Mouse (Mus musculus) forebrain, embryonic 12.5 days (tissue): ENCODE measurements around the gene Patj. TPM values are rescaled to one million over a fixed set of nuclear protein-coding genes. Genes with fewer than 3 reads are reported as not detected.

ENCODE experiments used
- ATAC-seq: fragments of 200-750 bp; cut with Nextera tagmentation; 2 replicates; pipeline ENCODE4 v1.8.0; 2017; ENCODE audit warnings: moderate TSS enrichment; ENCODE audit not compliant: low FRiP score
- H3K27ac ChIP-seq: fragments of 300-500 bp; sonication (generic); 2 replicates; pipeline ENCODE4 v1.5.1; 2016; ENCODE audit warnings: mild to moderate bottlenecking
- H3K27me3 ChIP-seq: fragments of 300-500 bp; sonication (generic); 2 replicates; pipeline ENCODE4 v1.6.1; 2016; ENCODE audit warnings: mild to moderate bottlenecking
- H3K36me3 ChIP-seq: fragments of 300-500 bp; sonication (generic); replicated peaks from 2 replicates; pipeline ENCODE4 v1.6.1; 2016; ENCODE audit warnings: mild to moderate bottlenecking
- H3K4me1 ChIP-seq: fragments of 300-500 bp; sonication (generic); 2 replicates; pipeline ENCODE4 v1.6.1; 2016
- H3K4me2 ChIP-seq: fragments of 300-500 bp; sonication (generic); 2 replicates; pipeline ENCODE4 v1.6.1; 2016; ENCODE audit warnings: mild to moderate bottlenecking, moderate library complexity
- H3K4me3 ChIP-seq: fragments of 300-500 bp; sonication (generic); replicated peaks from 2 replicates; pipeline ENCODE4 v1.5.1; 2016; ENCODE audit warnings: mild to moderate bottlenecking
- H3K9ac ChIP-seq: fragments of 300-500 bp; sonication (generic); 2 replicates; pipeline ENCODE4 v1.6.1; 2016; ENCODE audit warnings: mild to moderate bottlenecking
- H3K9me3 ChIP-seq: fragments of 300-500 bp; sonication (generic); 2 replicates; pipeline ENCODE4 v1.6.1; 2016
- WGBS: fragments of 180-500 bp; shearing (Covaris S2); methylation state at CpG from one replicate; pipeline ENCODE4 v1.1.7; 2016; 5-methylcytosine and 5-hydroxymethylcytosine counted together
- polyA plus RNA-seq: library from polyadenylated mRNA; unstranded; fragments of >200 nt; fragmentation: Nextera tagmentation; extraction: Ambion mirVana; gene quantifications from 2 replicates; pipeline ENCODE4 v1.2.1, GENCODE M21; 2016

Gene Patj
- polyA plus RNA-seq, 1 experiment from 2014 or later = 12.9 TPM

DNA sequence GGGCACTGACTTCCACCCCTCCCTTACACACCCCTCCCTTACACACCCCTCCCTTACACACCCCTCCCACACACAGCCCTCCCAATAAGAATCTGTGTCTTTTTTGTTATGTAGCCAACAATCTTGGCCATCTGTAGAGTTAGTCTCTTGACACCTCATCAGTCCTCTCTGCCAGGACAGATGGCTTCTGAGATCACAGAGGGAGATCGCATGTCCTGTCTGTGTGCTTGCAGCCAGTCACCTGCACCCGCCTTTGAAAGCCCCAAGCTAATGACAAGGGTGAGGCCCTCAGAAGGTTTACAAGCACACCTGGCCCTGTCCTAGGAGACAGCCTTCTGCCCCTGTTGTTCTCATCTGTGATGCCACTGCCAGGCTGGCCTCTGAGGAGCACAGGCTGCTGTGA is 258.8 kb downstream of the Patj start:
- no peaks in the 10 kb centered on the region for H3K36me3 ChIP-seq
- H3K27ac ChIP-seq = no peak overlapping the region
- no peak for ATAC-seq
- H3K4me3 ChIP-seq = no peak overlapping the region
- H3K9ac ChIP-seq = no peak overlapping the region
- no peaks in the 10 kb centered on the region for H3K9me3 ChIP-seq
- H3K4me1 ChIP-seq = no peaks in the 10 kb centered on the region
- 74% methylated on average over 2 of the region's 2 CpGs for WGBS
- no peak overlapping the region for H3K4me2 ChIP-seq
- no peaks in the 10 kb centered on the region for H3K27me3 ChIP-seq

DNA sequence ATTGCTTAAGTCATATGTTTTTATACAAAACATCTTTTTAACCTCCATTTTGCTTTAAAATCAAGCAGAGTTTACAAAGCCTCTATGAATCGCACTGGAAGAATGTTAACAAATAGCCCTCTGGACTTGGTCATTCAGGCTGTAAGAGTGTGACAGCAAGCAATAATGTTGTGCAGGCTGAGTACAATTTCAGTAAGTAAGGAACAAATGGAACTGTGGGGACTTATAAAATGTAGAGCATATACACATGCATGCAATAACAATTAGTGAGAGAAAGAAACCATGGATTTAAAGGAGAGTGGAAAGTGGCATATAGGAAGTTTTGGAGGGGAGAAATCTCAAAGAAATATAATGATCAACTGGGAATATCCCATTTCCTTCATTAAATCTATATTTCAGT is 261.2 kb downstream of the Patj start:
- H3K27me3 ChIP-seq = no peaks in the 10 kb centered on the region
- ATAC-seq = no peak
- WGBS = 88% methylated on average over 1 of the region's 1 CpGs

DNA sequence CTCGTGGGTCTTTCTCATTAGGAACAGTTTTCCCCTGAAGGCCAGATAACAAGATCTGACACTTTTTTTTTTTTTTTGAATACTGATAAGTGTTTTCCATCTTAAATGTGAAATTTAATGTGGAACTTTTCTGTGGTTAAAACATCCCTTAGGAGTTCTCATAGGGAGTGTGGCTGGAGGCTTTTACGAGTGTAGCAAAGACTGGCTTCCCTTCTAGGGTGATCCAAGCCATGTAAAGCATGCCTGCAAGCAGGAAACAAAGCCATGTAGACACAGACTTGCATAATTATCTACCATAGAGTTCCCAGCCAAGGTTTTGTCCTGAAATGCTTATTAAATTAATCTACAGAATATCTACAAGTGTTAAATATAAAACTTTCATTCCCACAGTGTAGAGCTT is 263.4 kb downstream of the Patj start:
- Histone ChIP-seq H3K4me3 (no peak overlapping the region), H3K9ac (no peak overlapping the region), H3K9me3 (peaks cover 11% of the 10 kb centered on the region), H3K36me3 (peaks cover 5% of the 10 kb centered on the region; the same call in 1 of the 2 replicates), H3K4me1 (no peaks in the 10 kb centered on the region), H3K4me2 (no peak overlapping the region), H3K27me3 (no peaks in the 10 kb centered on the region), H3K27ac (no peak overlapping the region)
- no peak for ATAC-seq
- WGBS = 83% methylated on average over 2 of the region's 2 CpGs

More for the DNA sequence above, 261.2 kb downstream of the Patj start:
- no peaks in the 10 kb centered on the region for H3K9me3 ChIP-seq
- no peak overlapping the region for H3K4me2 ChIP-seq
- H3K4me1 ChIP-seq = no peaks in the 10 kb centered on the region
- H3K36me3 ChIP-seq = no peaks in the 10 kb centered on the region
- H3K4me3 ChIP-seq = no peak overlapping the region
- no peak overlapping the region for H3K27ac ChIP-seq
- H3K9ac ChIP-seq = no peak overlapping the region

DNA sequence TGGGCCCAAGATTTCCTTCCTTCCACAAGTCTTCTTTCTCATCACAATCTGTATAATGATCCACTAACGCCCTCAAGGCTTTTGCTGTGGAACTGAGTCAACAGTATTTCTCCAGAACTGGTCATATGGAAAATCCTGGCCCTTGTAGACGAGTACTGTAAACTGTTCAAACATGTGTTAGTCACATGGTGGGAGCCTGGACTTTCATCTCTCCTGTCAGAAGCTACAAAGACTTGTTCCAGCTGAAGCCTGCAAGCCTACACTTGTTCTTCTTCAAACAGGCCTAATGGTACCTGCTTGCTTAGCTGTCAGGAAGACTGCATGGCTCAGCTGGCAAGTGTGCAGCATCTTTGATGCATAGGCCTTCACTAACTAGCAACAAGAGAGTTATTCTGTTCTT is 264.9 kb downstream of the Patj start:
- H3K27me3 ChIP-seq = no peaks in the 10 kb centered on the region
- H3K9ac ChIP-seq = no peak overlapping the region
- H3K4me1 ChIP-seq = no peaks in the 10 kb centered on the region
- peaks cover 5% of the 10 kb centered on the region; the same call in 1 of the 2 replicates for H3K36me3 ChIP-seq
- no peak overlapping the region for H3K4me3 ChIP-seq
- WGBS = 80% methylated on average over 2 of the region's 2 CpGs
- H3K4me2 ChIP-seq = no peak overlapping the region
- ATAC-seq = no peak
- H3K27ac ChIP-seq = no peak overlapping the region
- H3K9me3 ChIP-seq = peaks cover 14% of the 10 kb centered on the region

DNA sequence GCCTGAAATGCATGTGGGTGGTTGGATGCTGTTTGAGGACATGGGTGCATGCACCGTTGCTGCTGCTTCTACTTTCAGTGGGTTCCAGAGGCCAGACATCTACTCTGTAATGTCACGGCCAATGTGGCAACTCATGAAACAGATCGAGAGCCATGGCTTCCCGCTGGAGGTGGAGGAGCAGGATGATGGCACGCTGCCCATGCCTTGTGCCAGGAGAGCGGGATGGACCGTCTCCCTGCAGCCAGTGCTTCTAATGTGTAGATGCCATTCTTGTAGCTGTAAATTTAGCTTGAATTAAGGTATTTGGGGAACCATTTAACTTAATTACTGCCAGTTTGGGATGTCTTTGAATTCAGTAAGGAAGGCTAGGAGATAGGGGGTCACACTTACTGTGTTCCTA is 270.3 kb downstream of the Patj start:
- Histone ChIP-seq H3K4me3 (no peak overlapping the region), H3K9me3 (peaks cover 14% of the 10 kb centered on the region), H3K9ac (no peak overlapping the region), H3K27ac (no peak overlapping the region), H3K4me2 (no peak overlapping the region), H3K27me3 (no peaks in the 10 kb centered on the region), H3K36me3 (peaks cover 5% of the 10 kb centered on the region; the same call in 1 of the 2 replicates), H3K4me1 (no peaks in the 10 kb centered on the region)
- no peak for ATAC-seq
- WGBS = 89% methylated on average over 7 of the region's 7 CpGs

DNA sequence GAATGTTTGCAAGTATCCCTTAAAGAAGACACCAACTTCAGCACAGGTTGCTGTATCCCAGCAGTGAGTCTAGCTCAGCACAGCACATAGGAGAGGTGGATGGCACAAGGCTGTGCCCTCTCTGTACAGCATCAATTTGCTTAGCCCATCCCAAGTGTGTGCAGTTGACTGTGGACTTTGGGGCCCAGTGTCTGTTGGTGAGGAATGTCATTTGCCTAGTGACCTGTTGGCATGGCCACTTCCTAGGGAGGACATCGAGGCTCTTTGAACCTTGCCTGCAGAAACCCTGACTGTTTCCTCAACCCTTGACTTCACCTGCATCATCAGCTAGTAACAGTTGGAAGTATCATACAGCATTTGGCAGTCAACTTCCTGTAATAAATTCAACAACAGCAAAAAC is 270.9 kb downstream of the Patj start:
- no peak overlapping the region for H3K9ac ChIP-seq
- ATAC-seq = no peak
- no peaks in the 10 kb centered on the region for H3K27me3 ChIP-seq
- no peaks in the 10 kb centered on the region for H3K4me1 ChIP-seq
- no peak overlapping the region for H3K4me2 ChIP-seq
- peaks cover 5% of the 10 kb centered on the region; the same call in 1 of the 2 replicates for H3K36me3 ChIP-seq
- no peak overlapping the region for H3K27ac ChIP-seq
- peaks cover 14% of the 10 kb centered on the region for H3K9me3 ChIP-seq
- no peak overlapping the region for H3K4me3 ChIP-seq
- 92% methylated on average over 1 of the region's 1 CpGs for WGBS

DNA sequence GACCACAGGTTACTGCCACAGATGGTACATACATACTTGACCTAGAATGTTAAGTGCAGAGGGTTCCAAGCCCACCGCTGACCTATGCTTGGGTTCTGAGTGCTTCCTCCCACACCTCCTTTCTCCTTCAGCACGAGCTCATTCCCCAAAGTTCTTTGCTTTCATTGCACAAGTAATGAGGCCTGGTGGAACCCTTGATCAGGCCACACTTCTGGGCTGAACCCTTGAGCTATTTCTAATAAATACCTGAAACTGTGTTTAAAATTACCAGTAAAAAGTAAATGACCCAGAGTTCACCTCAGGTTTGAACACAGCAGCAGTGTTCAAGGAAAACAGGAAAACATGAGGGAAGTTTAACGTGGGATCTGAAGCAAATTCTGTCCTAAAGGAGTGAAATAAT is 271.4 kb downstream of the Patj start:
- Histone ChIP-seq H3K27me3 (no peaks in the 10 kb centered on the region), H3K36me3 (peaks cover 5% of the 10 kb centered on the region; the same call in 1 of the 2 replicates), H3K27ac (no peak overlapping the region), H3K9me3 (peaks cover 14% of the 10 kb centered on the region), H3K4me3 (no peak overlapping the region), H3K4me2 (no peak overlapping the region), H3K9ac (no peak overlapping the region), H3K4me1 (no peaks in the 10 kb centered on the region)
- ATAC-seq = no peak
- 77% methylated on average over 3 of the region's 3 CpGs for WGBS

DNA sequence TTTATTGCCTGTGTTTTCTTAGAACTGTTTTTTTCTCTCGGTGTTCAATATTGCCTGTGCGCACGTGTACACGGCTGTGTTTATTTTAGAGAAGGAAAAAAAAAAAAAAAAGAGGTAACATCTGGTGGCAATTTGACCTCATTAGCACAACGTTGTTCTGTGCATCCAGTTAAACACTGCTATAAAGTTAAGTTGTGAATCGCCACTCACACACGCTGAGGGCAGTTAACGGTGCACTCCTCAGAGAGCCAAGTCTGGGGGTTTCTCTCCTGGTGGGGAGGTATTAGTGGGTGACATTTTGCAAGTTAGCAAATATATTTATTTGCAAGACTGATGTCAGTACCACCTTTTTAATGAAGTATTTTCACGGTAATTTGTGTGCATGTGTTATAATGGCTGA is 281.9 kb downstream of the Patj start:
- H3K27me3 ChIP-seq = no peaks in the 10 kb centered on the region
- no peaks in the 10 kb centered on the region for H3K9me3 ChIP-seq
- 67% methylated on average over 9 of the region's 9 CpGs for WGBS
- H3K4me2 ChIP-seq = no peak overlapping the region
- H3K36me3 ChIP-seq = no peaks in the 10 kb centered on the region
- no peak overlapping the region for H3K4me3 ChIP-seq
- ATAC-seq = no peak
- H3K27ac ChIP-seq = no peak overlapping the region
- H3K9ac ChIP-seq = no peak overlapping the region
- H3K4me1 ChIP-seq = no peaks in the 10 kb centered on the region

DNA sequence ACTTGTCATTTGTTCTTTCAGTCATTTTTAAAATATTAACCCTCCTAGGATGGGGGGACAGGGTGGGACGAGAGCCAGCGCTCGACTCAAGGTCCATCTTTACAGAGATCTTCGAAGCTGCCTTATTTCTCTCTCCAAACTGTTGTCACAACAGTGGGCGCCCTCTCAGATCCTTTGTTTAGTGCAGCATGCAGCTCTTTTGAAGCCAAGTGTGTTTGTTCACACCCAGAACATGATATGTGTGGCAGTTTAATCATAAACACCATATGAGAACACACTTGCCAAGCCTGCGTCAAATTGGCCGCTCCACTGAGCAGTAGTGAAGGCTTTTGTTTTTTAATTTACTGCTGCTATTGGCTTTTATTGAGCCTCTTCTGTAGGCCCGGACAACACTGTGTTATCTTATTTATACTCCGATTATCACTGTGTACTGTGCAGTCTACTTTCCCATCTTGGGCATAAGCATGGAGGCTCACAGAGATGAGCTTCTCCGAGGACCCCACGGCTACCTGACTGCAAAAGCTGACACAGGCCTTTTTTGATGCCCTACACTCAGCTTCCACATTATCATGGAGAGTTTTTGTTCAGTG is 291.2 kb downstream of the Patj start:
- H3K27ac ChIP-seq = no peak overlapping the region
- H3K4me3 ChIP-seq = no peak overlapping the region
- WGBS = 81% methylated on average over 11 of the region's 11 CpGs
- H3K4me2 ChIP-seq = no peak overlapping the region
- H3K36me3 ChIP-seq = no peaks in the 10 kb centered on the region; the same call in 1 of the 2 replicates
- no peak for ATAC-seq
- H3K4me1 ChIP-seq = peaks cover 9% of the 10 kb centered on the region
- H3K9ac ChIP-seq = no peak overlapping the region
- H3K9me3 ChIP-seq = peaks cover 4% of the 10 kb centered on the region; the same call in 1 of the 2 replicates
- H3K27me3 ChIP-seq = no peaks in the 10 kb centered on the region

DNA sequence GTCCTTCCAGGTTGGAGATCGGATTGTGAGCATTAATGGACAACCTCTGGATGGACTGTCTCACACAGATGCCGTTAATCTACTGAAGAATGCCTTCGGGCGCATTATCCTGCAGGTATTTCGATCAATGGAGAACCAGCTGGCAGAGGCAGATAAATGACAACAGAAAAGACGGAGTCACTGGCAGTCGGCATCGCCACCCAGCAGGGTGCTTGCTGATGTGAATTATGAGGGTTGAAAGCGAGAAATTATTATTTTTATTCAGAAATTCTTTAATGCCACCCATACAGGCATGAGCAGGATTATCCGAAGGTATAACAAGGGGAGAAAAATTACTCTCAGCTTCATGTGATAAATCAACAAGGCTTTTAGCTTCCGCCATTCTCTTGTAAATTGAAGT is 292.5 kb downstream of the Patj start:
- 69% methylated on average over 11 of the region's 11 CpGs for WGBS
- H3K9ac ChIP-seq = no peak overlapping the region
- H3K36me3 ChIP-seq = no peaks in the 10 kb centered on the region; the same call in 1 of the 2 replicates
- H3K27ac ChIP-seq = 0 out of 2 replicates have a peak overlapping the region, but pooled peaks have one; percentile 31
- peaks cover 9% of the 10 kb centered on the region for H3K4me1 ChIP-seq
- H3K4me3 ChIP-seq = no peak overlapping the region
- H3K27me3 ChIP-seq = no peaks in the 10 kb centered on the region
- no peak overlapping the region for H3K4me2 ChIP-seq
- H3K9me3 ChIP-seq = peaks cover 4% of the 10 kb centered on the region; the same call in 1 of the 2 replicates
- ATAC-seq = no peak

DNA sequence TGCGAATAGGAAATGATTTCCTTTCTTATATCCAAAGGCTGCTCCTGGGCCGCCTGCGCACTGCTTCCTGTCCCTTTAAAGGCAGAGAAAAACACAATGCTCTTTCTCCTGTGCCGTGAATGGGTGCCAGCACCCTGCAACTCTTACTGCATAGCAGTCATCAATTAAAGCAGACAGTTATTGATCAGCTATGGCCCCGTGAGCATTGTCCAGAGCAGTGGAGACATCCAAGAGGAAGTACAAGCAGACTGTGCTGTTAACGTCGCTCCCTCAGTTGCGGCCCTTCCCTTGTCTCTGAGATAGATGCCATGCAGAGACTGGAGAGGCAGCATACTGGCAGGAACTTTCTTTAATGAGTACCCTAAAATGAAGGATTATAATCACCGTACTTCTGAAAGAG is 292.9 kb downstream of the Patj start:
- H3K9ac ChIP-seq = no peak overlapping the region
- WGBS = 83% methylated on average over 9 of the region's 9 CpGs
- no peak overlapping the region for H3K4me3 ChIP-seq
- 0 out of 2 replicates have a peak overlapping the region, but pooled peaks have one; percentile 31 for H3K27ac ChIP-seq
- ATAC-seq = no peak
- peaks cover 4% of the 10 kb centered on the region; the same call in 1 of the 2 replicates for H3K9me3 ChIP-seq
- no peaks in the 10 kb centered on the region; the same call in 1 of the 2 replicates for H3K36me3 ChIP-seq
- H3K4me1 ChIP-seq = peaks cover 9% of the 10 kb centered on the region
- H3K27me3 ChIP-seq = no peaks in the 10 kb centered on the region
- H3K4me2 ChIP-seq = no peak overlapping the region

DNA sequence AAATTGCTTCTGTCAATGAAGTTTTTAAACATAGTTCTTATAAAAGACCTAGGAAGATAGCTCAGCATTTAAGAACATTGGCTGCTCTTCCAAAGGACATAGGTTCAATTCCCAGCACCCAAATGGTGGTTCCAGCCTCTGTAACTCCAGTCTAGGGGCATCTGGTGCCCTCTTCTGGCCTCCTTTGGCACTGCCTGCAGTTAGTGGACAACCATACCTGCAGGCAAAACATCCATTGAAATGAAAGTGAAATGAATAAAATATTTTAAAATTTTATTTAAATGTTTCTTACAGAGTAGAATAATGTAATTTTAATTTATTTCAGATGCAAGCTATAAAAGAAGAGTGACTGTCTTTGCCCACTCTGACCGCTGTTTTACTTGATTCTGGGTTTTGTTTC is 294.4 kb downstream of the Patj start:
- WGBS = 97% methylated on average over 1 of the region's 1 CpGs
- no peaks in the 10 kb centered on the region for H3K27me3 ChIP-seq
- H3K4me2 ChIP-seq = no peak overlapping the region
- peaks cover 4% of the 10 kb centered on the region; the same call in 1 of the 2 replicates for H3K9me3 ChIP-seq
- no peak overlapping the region for H3K9ac ChIP-seq
- ATAC-seq = no peak
- H3K36me3 ChIP-seq = no peaks in the 10 kb centered on the region; the same call in 1 of the 2 replicates
- H3K4me1 ChIP-seq = peaks cover 9% of the 10 kb centered on the region
- no peak overlapping the region for H3K4me3 ChIP-seq
- no peak overlapping the region for H3K27ac ChIP-seq
